Mouse (Mus musculus): Measurements from ENCODE around the gene Zfp46. TPM values are rescaled to one million over a fixed set of nuclear protein-coding genes. Genes with fewer than 3 reads are reported as not detected.

Zfp46 gene
- polyA plus RNA-seq (2014; fragmentation: Illumina TruSeq; extraction: RNeasy Lipid Tissue Mini Kit (QIAGEN cat#74804); ENCODE audit: low read depth, low replicate concordance) = 10.0 TPM

DNA sequence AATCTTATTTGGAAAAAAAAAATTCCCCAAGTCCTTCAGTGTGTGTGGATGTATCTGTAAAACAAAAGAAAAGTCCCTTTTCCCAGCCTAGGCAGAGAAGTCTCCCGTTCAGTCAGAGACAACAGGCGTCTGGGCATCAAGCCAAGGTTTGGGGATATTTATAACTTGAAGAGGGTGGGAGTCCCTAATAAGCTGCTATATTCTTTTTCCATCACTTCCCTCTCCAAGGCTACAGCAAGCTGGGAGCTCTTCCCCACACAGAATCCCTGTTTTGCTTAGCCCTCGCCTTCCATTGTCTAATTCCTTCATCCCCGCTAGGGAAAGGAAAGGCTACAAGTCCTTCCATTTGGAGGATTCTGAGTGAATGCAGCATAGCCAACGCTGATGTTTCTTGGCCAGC lies at the start of gene Zfp46:
Gene Zfp46 (plus strand): TSS at position 229 of the 400 bp plus-strand sequence.

DNA sequence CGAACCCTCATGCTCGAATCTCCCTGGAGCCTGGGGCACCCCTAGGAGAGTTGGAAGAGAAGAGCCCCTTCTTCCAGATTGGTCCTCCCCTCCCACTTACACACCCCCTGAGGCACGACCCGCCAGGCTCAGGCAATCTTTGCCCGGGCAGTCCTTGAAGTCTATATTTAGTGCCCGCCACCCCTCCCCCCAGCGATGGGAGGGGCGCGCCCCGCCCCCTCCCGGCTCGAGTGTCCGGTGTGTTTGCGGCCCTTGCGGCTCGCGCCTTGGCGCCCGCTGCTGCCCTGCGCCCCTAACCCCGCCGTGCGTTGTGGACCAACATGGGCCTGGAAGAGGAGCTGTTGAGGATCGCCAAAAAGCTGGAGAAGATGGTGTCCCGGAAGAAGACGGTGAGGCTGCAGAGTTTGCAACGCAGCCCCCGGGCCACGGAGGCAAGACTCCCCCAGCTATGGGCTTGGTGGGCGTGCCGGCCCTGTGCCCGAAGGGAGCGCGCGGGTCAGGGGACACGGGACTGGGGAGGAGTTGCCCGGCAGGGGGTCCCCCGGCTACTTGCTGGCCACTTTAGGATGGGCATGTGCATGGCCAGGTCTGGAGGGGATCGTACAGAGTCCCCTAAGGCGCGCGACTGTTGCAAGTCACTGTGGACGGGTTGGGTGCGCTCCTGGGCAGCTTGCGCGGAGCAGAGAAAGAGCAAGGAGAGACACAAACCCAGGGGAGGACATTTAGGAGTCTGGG lies 36.6 kb upstream of the Zfp46 start, which contains the start of gene Tcea3:
Gene Tcea3 (plus strand): TSS at position 1 of the 735 bp plus-strand sequence.

DNA sequence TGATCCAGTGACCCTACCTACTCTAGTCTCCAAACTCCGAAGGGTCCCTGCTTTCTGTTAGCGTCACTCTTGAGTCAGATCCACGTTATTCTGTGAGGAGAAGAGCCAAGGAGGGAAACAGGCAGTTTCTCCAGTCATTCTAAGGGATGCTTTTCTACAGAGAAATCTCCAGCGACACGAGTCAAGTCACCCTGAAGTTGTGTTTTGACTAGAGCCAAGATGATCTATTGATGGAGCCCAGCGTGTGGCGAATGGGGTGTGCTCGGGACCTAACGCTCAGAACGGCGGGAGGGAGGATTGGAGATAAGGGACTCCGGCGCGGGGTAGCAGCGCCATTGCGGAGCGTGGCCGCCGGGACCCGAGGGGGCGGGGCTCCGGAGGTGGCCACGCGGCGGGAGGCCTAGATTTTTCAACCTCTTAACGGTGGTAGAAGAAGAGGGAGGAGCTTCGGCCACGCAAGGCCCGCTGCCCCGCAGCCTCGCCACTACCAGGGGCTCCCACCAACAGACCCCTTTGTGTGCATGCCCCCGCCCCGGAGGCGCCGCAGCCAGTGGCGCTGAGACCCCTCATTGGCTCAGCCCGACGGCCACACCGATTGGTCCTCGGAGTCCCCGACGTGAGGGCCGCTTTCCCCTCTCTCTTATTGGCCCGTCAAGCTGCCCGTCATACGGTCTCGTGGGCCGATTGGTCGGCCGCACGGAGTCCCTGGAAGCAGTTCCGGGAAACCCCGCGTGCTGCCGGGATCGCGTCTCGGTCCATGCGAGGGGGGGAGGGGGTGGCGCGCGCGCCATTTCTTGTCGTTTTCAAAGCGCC lies 26.0 kb downstream of the Zfp46 start, which contains the start of gene Hnrnpr:
Gene Hnrnpr (plus strand): TSS at position 714 of the 813 bp plus-strand sequence.

Other genes starting within 250 kb of the Zfp46 start
- 430 TPM for gene Rpl11, start 231.3 kb upstream of the Zfp46 start, polyA plus RNA-seq (2014; fragmentation: Illumina TruSeq; extraction: RNeasy Lipid Tissue Mini Kit (QIAGEN cat#74804); ENCODE audit: low read depth, low replicate concordance)
- gene Id3, start 141.2 kb upstream of the Zfp46 start, polyA plus RNA-seq (2014; fragmentation: Illumina TruSeq; extraction: RNeasy Lipid Tissue Mini Kit (QIAGEN cat#74804); ENCODE audit: low read depth, low replicate concordance) = 10.3 TPM
- 2.7 TPM for gene E2f2, start 112.3 kb upstream of the Zfp46 start, polyA plus RNA-seq (2014; fragmentation: Illumina TruSeq; extraction: RNeasy Lipid Tissue Mini Kit (QIAGEN cat#74804); ENCODE audit: low read depth, low replicate concordance)
- gene Asap3, start 78.3 kb upstream of the Zfp46 start, polyA plus RNA-seq (2014; fragmentation: Illumina TruSeq; extraction: RNeasy Lipid Tissue Mini Kit (QIAGEN cat#74804); ENCODE audit: low read depth, low replicate concordance) = 0.28 TPM
- gene Tcea3, start 37.0 kb upstream of the Zfp46 start, polyA plus RNA-seq (2014; fragmentation: Illumina TruSeq; extraction: RNeasy Lipid Tissue Mini Kit (QIAGEN cat#74804); ENCODE audit: low read depth, low replicate concordance) = 23.3 TPM
- gene Hnrnpr, start 26.3 kb downstream of the Zfp46 start, polyA plus RNA-seq (2014; fragmentation: Illumina TruSeq; extraction: RNeasy Lipid Tissue Mini Kit (QIAGEN cat#74804); ENCODE audit: low read depth, low replicate concordance) = 145 TPM
- gene Htr1d, start 138.8 kb downstream of the Zfp46 start, polyA plus RNA-seq (2014; fragmentation: Illumina TruSeq; extraction: RNeasy Lipid Tissue Mini Kit (QIAGEN cat#74804); ENCODE audit: low read depth, low replicate concordance) = 0.19 TPM
- 0.50 TPM for gene 6030445D17Rik, start 177.6 kb downstream of the Zfp46 start, polyA plus RNA-seq (2014; fragmentation: Illumina TruSeq; extraction: RNeasy Lipid Tissue Mini Kit (QIAGEN cat#74804); ENCODE audit: low read depth, low replicate concordance)
- 123 TPM for gene Luzp1, start 185.1 kb downstream of the Zfp46 start, polyA plus RNA-seq (2014; fragmentation: Illumina TruSeq; extraction: RNeasy Lipid Tissue Mini Kit (QIAGEN cat#74804); ENCODE audit: low read depth, low replicate concordance)